Mouse (Mus musculus) CH12.LX (cell line): ENCODE data around the gene Ube2c. TPM values are rescaled to one million over a fixed set of nuclear protein-coding genes. Genes with fewer than 3 reads are reported as not detected.

Experiments
- DNase-seq: peaks from one replicate; pipeline ENCODE4 v3.0.0-alpha.2; 2013; ENCODE audit errors: extremely low read depth
- H3K27ac ChIP-seq: 2 replicates; pipeline ENCODE4 v1.5.1; 2012; ENCODE audit warnings: low read depth, mild to moderate bottlenecking, control low read depth, moderate library complexity; ENCODE audit not compliant: insufficient read depth
- H3K27me3 ChIP-seq: replicated peaks from 2 replicates; pipeline ENCODE3; 2012; ENCODE audit warnings: inconsistent platforms
- H3K36me3 ChIP-seq, 2 experiments: replicated peaks in 1 of 2; 2 replicates each; pipeline versions ENCODE3 to v1.6.1; 2012; ENCODE audit warnings: inconsistent platforms in 1 of 2, low read length in 1 of 2, mild to moderate bottlenecking in 1 of 2, mixed read lengths in 1 of 2, moderate library complexity in 1 of 2; ENCODE audit not compliant: control insufficient read depth in 1 of 2, insufficient read depth in 1 of 2
- H3K4me1 ChIP-seq, 2 experiments: 2 replicates each; pipeline ENCODE4 v1.6.1; 2012; ENCODE audit warnings: inconsistent platforms in 1 of 2, moderate library complexity in 1 of 2; ENCODE audit not compliant: insufficient read depth in 2 of 2, control insufficient read depth in 1 of 2
- H3K4me2 ChIP-seq: 2 replicates; pipeline ENCODE4 v1.6.1; 2012; ENCODE audit warnings: low read depth, mild to moderate bottlenecking, control low read depth; ENCODE audit not compliant: poor library complexity, insufficient read depth, severe bottlenecking
- H3K4me3 ChIP-seq, 3 experiments: fragments of 150-350 bp in 1 of 3; sonication (generic) in 1 of 3; replicated peaks in 1 of 3; 2 replicates each; pipeline versions ENCODE3 to v1.5.1; 2011 to 2012; ENCODE audit warnings: low read depth in 2 of 3, low read length in 2 of 3, mild to moderate bottlenecking in 2 of 3, moderate library complexity in 2 of 3, control low read depth in 1 of 3, improper control_type of control experiment in 1 of 3, inconsistent platforms in 1 of 3, mixed read lengths in 1 of 3; ENCODE audit not compliant: poor library complexity in 1 of 3
- H3K79me2 ChIP-seq: replicated peaks from 2 replicates; pipeline ENCODE4 v1.6.1; 2012; ENCODE audit warnings: mild to moderate bottlenecking, moderate library complexity; ENCODE audit not compliant: control insufficient read depth, poor library complexity, insufficient read depth, severe bottlenecking; ENCODE audit errors: extremely low read depth
- H3K9ac ChIP-seq: 2 replicates; pipeline ENCODE4 v1.6.1; 2012; ENCODE audit warnings: low read depth, mild to moderate bottlenecking, control low read depth, moderate library complexity; ENCODE audit not compliant: insufficient read depth
- H3K9me3 ChIP-seq: replicated peaks from 2 replicates; pipeline ENCODE3; 2012; ENCODE audit warnings: low read length, inconsistent platforms, mixed read lengths
- CHD1 ChIP-seq: IDR thresholded peaks from 2 replicates; pipeline ENCODE4 v1.6.1; 2012; ENCODE audit warnings: low read depth, low read length, improper control_type of control experiment, inconsistent platforms
- CTCF ChIP-seq, 2 experiments: IDR thresholded peaks in 1 of 2; conservative IDR thresholded peaks in 1 of 2; 2 replicates each; pipeline ENCODE4 v1.5.1; 2011 to 2012; ENCODE audit warnings: low read depth in 2 of 2, low read length in 2 of 2, improper control_type of control experiment in 1 of 2, inconsistent platforms in 1 of 2, mild to moderate bottlenecking in 1 of 2, moderate library complexity in 1 of 2
- ELF1 ChIP-seq: IDR thresholded peaks from 2 replicates; pipeline ENCODE4 v1.6.1; 2014; ENCODE audit warnings: low read depth, mild to moderate bottlenecking, inconsistent platforms, low read length, improper control_type of control experiment
- ETS1 ChIP-seq: conservative IDR thresholded peaks from 2 replicates; pipeline ENCODE4 v1.6.1; 2012; ENCODE audit warnings: low read depth, mild to moderate bottlenecking, inconsistent platforms, low read length, improper control_type of control experiment, moderate library complexity
- GABPA ChIP-seq: IDR thresholded peaks from 2 replicates; pipeline ENCODE4 v1.6.1; 2012; ENCODE audit warnings: low read depth, low read length, improper control_type of control experiment, inconsistent platforms; ENCODE audit not compliant: insufficient replicate concordance
- HCFC1 ChIP-seq: IDR thresholded peaks from 2 replicates; pipeline ENCODE4 v1.6.1; 2012; ENCODE audit warnings: low read depth, mild to moderate bottlenecking, inconsistent platforms, low read length, improper control_type of control experiment
- IRF4 ChIP-seq: IDR thresholded peaks from 2 replicates; pipeline ENCODE4 v1.6.1; 2014; ENCODE audit warnings: low read depth, mild to moderate bottlenecking, inconsistent platforms, low read length, improper control_type of control experiment
- JUN ChIP-seq: IDR thresholded peaks from 2 replicates; pipeline ENCODE4 v1.6.1; 2011; ENCODE audit warnings: low read depth, mild to moderate bottlenecking, low read length, improper control_type of control experiment, moderate library complexity; ENCODE audit not compliant: insufficient read depth
- KAT2A ChIP-seq: IDR thresholded peaks from 2 replicates; pipeline ENCODE4 v1.6.1; 2012; ENCODE audit warnings: low read length, improper control_type of control experiment, inconsistent platforms; ENCODE audit not compliant: insufficient replicate concordance
- MAFK ChIP-seq: IDR thresholded peaks from 2 replicates; pipeline ENCODE4 v1.6.1; 2011; ENCODE audit warnings: low read length, improper control_type of control experiment; ENCODE audit not compliant: insufficient replicate concordance
- MAZ ChIP-seq: IDR thresholded peaks from 2 replicates; pipeline ENCODE4 v1.6.1; 2012; ENCODE audit warnings: low read depth, mild to moderate bottlenecking, inconsistent platforms, low read length, improper control_type of control experiment, moderate library complexity
- MEF2A ChIP-seq: IDR thresholded peaks from 2 replicates; pipeline ENCODE4 v1.6.1; 2014; ENCODE audit warnings: low read depth, mild to moderate bottlenecking, inconsistent platforms, low read length, improper control_type of control experiment, borderline replicate concordance
- MXI1 ChIP-seq: IDR thresholded peaks from 2 replicates; pipeline ENCODE4 v1.6.1; 2011; ENCODE audit warnings: mild to moderate bottlenecking, low read depth, low read length, improper control_type of control experiment
- MYC ChIP-seq: IDR thresholded peaks from 2 replicates; pipeline ENCODE4 v1.6.1; 2011; ENCODE audit warnings: low read depth, mild to moderate bottlenecking, improper control_type of control experiment, low read length
- POLR2A ChIP-seq: IDR thresholded peaks from 2 replicates; pipeline ENCODE4 v1.6.1; 2011; ENCODE audit warnings: low read depth, mild to moderate bottlenecking, improper control_type of control experiment, low read length
- POLR2AphosphoS2 ChIP-seq: IDR thresholded peaks from 2 replicates; pipeline ENCODE4 v1.6.1; 2011; ENCODE audit warnings: low read depth, low read length, improper control_type of control experiment
- RAD21 ChIP-seq: IDR thresholded peaks from 2 replicates; pipeline ENCODE4 v1.6.1; 2011; ENCODE audit warnings: low read depth, mild to moderate bottlenecking, low read length, improper control_type of control experiment, moderate library complexity
- SMC3 ChIP-seq: IDR thresholded peaks from 2 replicates; pipeline ENCODE4 v1.6.1; 2011; ENCODE audit warnings: low read depth, low read length, improper control_type of control experiment
- TBP ChIP-seq: conservative IDR thresholded peaks from 2 replicates; pipeline ENCODE4 v1.6.1; 2011; ENCODE audit warnings: low read depth, low read length, improper control_type of control experiment
- UBTF ChIP-seq: IDR thresholded peaks from 2 replicates; pipeline ENCODE4 v1.6.1; 2012; ENCODE audit warnings: low read depth, mild to moderate bottlenecking, inconsistent platforms, low read length, improper control_type of control experiment, moderate library complexity
- USF2 ChIP-seq: conservative IDR thresholded peaks from 2 replicates; pipeline ENCODE4 v1.6.1; 2011; ENCODE audit warnings: low read depth, low read length, improper control_type of control experiment
- ZMIZ1 ChIP-seq: IDR thresholded peaks from 2 replicates; pipeline ENCODE4 v1.6.1; 2012; ENCODE audit warnings: low read depth, mild to moderate bottlenecking, inconsistent platforms, low read length, improper control_type of control experiment
- dilution Hi-C: fragments of 300-500 bp; cut with MboI; formaldehyde crosslinking; loops from 2 replicates; pipeline ENCODE4 v1.14.3; 2020; ENCODE audit warnings: low sequenced_read_pairs; ENCODE audit not compliant: extremely low pct_unique_long_range_greater_than_20kb, extremely low pct_ligation_motif_present
- in situ Hi-C: fragments of 300-500 bp; cut with MboI; formaldehyde crosslinking; loops from 3 replicates; pipeline ENCODE4 v1.14.3; 2019; ENCODE audit warnings: low sequenced_read_pairs, low pct_ligation_motif_present, low pct_unique_long_range_greater_than_20kb, mixed read lengths
- polyA plus RNA-seq: library from polyadenylated mRNA; unstranded; fragments of >175 nt; gene quantifications from 2 replicates; pipeline ENCODE4 v1.2.1, GENCODE M21; 2012; ENCODE audit warnings: low read depth; ENCODE audit not compliant: insufficient read length
- total RNA-seq, 2 experiments: library from RNA; depleted of rRNA; stranded (reverse); fragments of 300-350 nt in 1 of 2; fragments of >200 nt in 1 of 2; gene quantifications; 2 replicates each; pipeline ENCODE4 v1.2.3; 2012 to 2014

Gene Ube2c
- total and polyA plus RNA-seq, 3 experiments, result 103 to 226 (median 126) TPM

DNA sequence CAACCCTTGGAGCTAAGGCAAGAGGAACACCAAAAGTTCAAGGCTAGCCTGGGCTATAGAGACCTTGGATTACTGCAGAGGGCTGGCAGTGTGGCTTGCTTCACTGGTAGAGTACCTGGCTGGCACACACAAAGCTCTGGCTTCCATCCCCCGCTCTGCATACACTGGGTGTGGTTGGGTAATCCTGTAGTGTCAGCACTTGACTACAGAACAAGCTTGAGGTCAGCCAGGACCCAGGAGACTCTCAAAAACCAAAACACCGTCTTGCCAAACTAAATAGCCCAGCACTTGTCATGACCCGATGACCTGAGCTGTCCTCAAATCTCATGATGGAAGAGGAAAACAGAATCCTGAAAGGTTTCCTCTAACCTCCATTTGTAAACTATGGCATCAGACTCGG, 20.8 kb downstream of the Ube2c start:
- DNase-seq, result no peak
- no peaks in the 10 kb centered on the region for H3K27me3 ChIP-seq
- H3K79me2 ChIP-seq, result no peaks in the 10 kb centered on the region
- in situ Hi-C loops, result no loop called here
- TF ChIP-seq RAD21, result no peak
- TF ChIP-seq SMC3, result no peak
- H3K36me3 ChIP-seq, result peaks cover 30 to 64% of the 10 kb centered on the region in 2 experiments
- H3K9ac ChIP-seq, result no peak overlapping the region
- H3K27ac ChIP-seq, result no peak overlapping the region
- dilution Hi-C loops, result no loop called here
- H3K4me2 ChIP-seq, result no peak overlapping the region
- H3K4me1 ChIP-seq, result peaks cover 7 to 17% of the 10 kb centered on the region in 2 experiments
- H3K9me3 ChIP-seq, result no peaks in the 10 kb centered on the region
- H3K4me3 ChIP-seq, result no peak overlapping the region

DNA sequence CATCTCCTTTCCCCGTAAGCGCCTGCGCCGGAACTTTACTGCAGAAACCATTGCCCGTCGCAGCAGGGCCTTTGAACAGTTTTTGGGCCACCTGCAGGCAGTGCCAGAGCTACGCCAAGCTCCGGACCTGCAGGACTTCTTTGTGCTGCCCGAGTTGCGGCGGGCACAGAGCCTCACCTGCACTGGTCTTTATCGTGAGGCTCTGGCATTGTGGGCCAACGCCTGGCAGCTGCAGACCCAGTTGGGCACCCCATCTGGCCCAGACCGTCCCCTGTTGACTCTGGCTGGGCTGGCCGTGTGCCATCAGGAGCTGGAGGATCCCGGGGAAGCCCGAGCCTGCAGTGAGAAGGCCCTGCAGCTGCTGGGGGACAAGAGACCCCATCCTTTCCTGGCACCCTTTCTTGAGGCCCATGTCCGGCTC, 22.2 kb downstream of the Ube2c start:
- H3K27ac ChIP-seq, result no peak overlapping the region
- peaks cover 0 to 7% of the 10 kb centered on the region in 2 experiments; a peak in 3 of 4 replicates for H3K4me1 ChIP-seq
- no peaks in the 10 kb centered on the region for H3K79me2 ChIP-seq
- H3K4me2 ChIP-seq, result no peak overlapping the region
- no peak overlapping the region for H3K9ac ChIP-seq
- no peak overlapping the region for H3K4me3 ChIP-seq
- peaks cover 44 to 78% of the 10 kb centered on the region in 2 experiments for H3K36me3 ChIP-seq
- in situ Hi-C loops, result no loop called here
- no peaks in the 10 kb centered on the region for H3K27me3 ChIP-seq
- TF ChIP-seq TBP, result no peak
- no peak for DNase-seq
- H3K9me3 ChIP-seq, result no peaks in the 10 kb centered on the region
- dilution Hi-C loops, result no loop called here

DNA sequence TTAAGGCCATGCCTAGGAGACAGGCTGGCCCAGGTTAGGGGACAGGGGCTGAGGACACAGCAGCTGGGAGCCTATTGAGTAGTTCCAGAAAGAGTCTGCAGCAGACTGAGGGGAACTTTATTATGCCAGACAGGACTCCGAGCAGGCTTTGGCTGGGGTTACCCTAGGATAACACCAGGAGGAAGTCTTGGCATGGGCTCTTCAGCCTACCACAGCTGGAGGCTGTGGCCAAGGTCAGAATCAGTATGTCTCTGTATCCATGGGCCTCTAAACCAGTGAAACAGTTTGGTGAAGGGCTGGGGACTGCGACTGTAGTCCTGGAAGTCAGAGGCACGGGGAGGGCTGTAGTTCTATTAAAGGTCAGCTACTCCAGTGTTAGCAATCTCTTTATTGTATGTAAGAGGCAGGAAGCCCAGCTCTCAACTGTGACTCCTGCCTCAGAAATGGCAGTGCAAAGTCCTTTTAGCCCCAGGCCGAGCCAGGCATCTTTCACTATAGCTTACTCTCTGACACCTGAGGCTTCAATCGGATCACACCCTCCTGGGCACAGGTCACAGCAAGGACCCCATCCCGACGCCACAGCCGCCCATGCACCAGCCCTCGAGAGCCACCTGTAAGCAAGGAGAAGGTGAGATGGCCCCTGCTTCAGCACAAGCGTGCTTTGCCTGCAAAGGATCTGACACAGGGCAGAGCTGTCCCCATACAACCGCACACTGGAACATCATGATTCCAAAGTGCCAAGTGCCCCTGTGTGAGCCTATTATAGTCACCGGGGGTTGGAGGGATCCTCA, 22.9 kb downstream of the Ube2c start:
- no peak overlapping the region for H3K27ac ChIP-seq
- H3K4me2 ChIP-seq, result no peak overlapping the region
- H3K9ac ChIP-seq, result no peak overlapping the region
- H3K27me3 ChIP-seq, result no peaks in the 10 kb centered on the region
- DNase-seq, result no peak
- H3K9me3 ChIP-seq, result no peaks in the 10 kb centered on the region
- peaks cover 0 to 6% of the 10 kb centered on the region in 2 experiments; a peak in 2 of 4 replicates for H3K4me1 ChIP-seq
- H3K79me2 ChIP-seq, result no peaks in the 10 kb centered on the region
- H3K36me3 ChIP-seq, result peaks cover 48 to 84% of the 10 kb centered on the region in 2 experiments
- dilution Hi-C loops, result no loop called here
- TF ChIP-seq GABPA (no peak), JUN (no peak), IRF4 (no peak), MAFK (no peak), KAT2A (no peak), MAZ (no peak), HCFC1 (no peak), MXI1 (no peak), ETS1 (no peak), USF2 (no peak), CTCF (conservative IDR thresholded peaks at IDR 0.05 in 1 of 2, IDR thresholded peaks at IDR 0.05 in 1 of 2; ENCODE audit: low read depth in 2 of 2, low read length in 2 of 2) (no peak), MYC (no peak), MEF2A (no peak), CHD1 (no peak), UBTF (no peak), ELF1 (no peak), ZMIZ1 (no peak), POLR2AphosphoS2 (no peak), POLR2A (no peak)
- in situ Hi-C loops, result no loop called here
- H3K4me3 ChIP-seq, result no peak overlapping the region
